Mouse (Mus musculus) limb, embryonic 10.5 days (tissue): Measurements from ENCODE around the gene Kcnj15. TPM values are rescaled to one million over a fixed set of nuclear protein-coding genes. Genes with fewer than 3 reads are reported as not detected.
A peak's percentile ranks its signal among the peaks of the same experiment; 100 is the strongest.

ENCODE experiments used
- DNase-seq: peaks from one replicate; pipeline ENCODE4 v3.0.0-alpha.2; 2017; ENCODE audit warnings: low spot score
- H3K27ac ChIP-seq: fragments of 300-500 bp; sonication (generic); 2 replicates; pipeline ENCODE4 v1.5.1; 2016; ENCODE audit warnings: mild to moderate bottlenecking
- H3K27me3 ChIP-seq: fragments of 300-500 bp; sonication (generic); 2 replicates; pipeline ENCODE4 v1.6.1; 2016; ENCODE audit warnings: low read depth, mild to moderate bottlenecking; ENCODE audit not compliant: poor library complexity, severe bottlenecking
- H3K36me3 ChIP-seq: fragments of 300-500 bp; sonication (generic); 2 replicates; pipeline ENCODE4 v1.6.1; 2016; ENCODE audit warnings: mild to moderate bottlenecking, moderate library complexity
- H3K4me1 ChIP-seq: fragments of 300-500 bp; sonication (generic); 2 replicates; pipeline ENCODE4 v1.6.1; 2016
- H3K4me3 ChIP-seq: fragments of 300-500 bp; sonication (generic); 2 replicates; pipeline ENCODE4 v1.5.1; 2016; ENCODE audit warnings: mild to moderate bottlenecking, moderate library complexity
- H3K9me3 ChIP-seq: fragments of 300-500 bp; sonication (generic); replicated peaks from 2 replicates; pipeline ENCODE4 v1.6.1; 2016; ENCODE audit warnings: mild to moderate bottlenecking
- WGBS: fragments of 180-500 bp; shearing (Covaris S2); methylation state at CpG from one replicate; pipeline ENCODE4 v1.1.7; 2016; 5-methylcytosine and 5-hydroxymethylcytosine counted together
- polyA plus RNA-seq: library from polyadenylated mRNA; unstranded; fragments of >200 nt; fragmentation: Nextera tagmentation; extraction: Ambion mirVana; gene quantifications from 2 replicates; pipeline ENCODE4 v1.2.1, GENCODE M21; 2016

The Kcnj15 gene
- polyA plus RNA-seq, 1 experiment from 2014 or later: 0.69 TPM

- H3K4me3 ChIP-seq: no peak overlapping the region
- 88% methylated on average over 12 of the region's 12 CpGs for WGBS
- DNase-seq: no peak
- no peaks in the 10 kb centered on the region for H3K9me3 ChIP-seq
- H3K27ac ChIP-seq: no peak overlapping the region
- 0 out of 2 replicates have a peak, but pooled peaks cover 2% of the 10 kb centered on the region for H3K4me1 ChIP-seq
- H3K27me3 ChIP-seq: no peaks in the 10 kb centered on the region
- H3K36me3 ChIP-seq: no peaks in the 10 kb centered on the region
These were observed 26.8 kb downstream of the Kcnj15 start for GRCm38 (mm10) chr16:95284085-95284727.

- H3K27ac ChIP-seq: no peak overlapping the region
- no peaks in the 10 kb centered on the region for H3K36me3 ChIP-seq
- H3K4me3 ChIP-seq: no peak overlapping the region
- H3K4me1 ChIP-seq: 0 out of 2 replicates have a peak, but pooled peaks cover 2% of the 10 kb centered on the region
- no peak for DNase-seq
- H3K27me3 ChIP-seq: no peaks in the 10 kb centered on the region
- no peaks in the 10 kb centered on the region for H3K9me3 ChIP-seq
- WGBS: 86% methylated on average over 4 of the region's 4 CpGs
These were observed 27.7 kb downstream of the Kcnj15 start for GRCm38 (mm10) chr16:95285043-95285442.

- 84% methylated on average over 4 of the region's 4 CpGs for WGBS
- H3K27ac ChIP-seq: no peak overlapping the region
- H3K4me1 ChIP-seq: 0 out of 2 replicates have a peak, but pooled peaks cover 2% of the 10 kb centered on the region
- H3K9me3 ChIP-seq: no peaks in the 10 kb centered on the region
- no peaks in the 10 kb centered on the region for H3K36me3 ChIP-seq
- no peaks in the 10 kb centered on the region for H3K27me3 ChIP-seq
- no peak for DNase-seq
- no peak overlapping the region for H3K4me3 ChIP-seq
These were observed 28.4 kb downstream of the Kcnj15 start for GRCm38 (mm10) chr16:95285767-95286166.

- no peaks in the 10 kb centered on the region for H3K36me3 ChIP-seq
- no peaks in the 10 kb centered on the region for H3K9me3 ChIP-seq
- H3K4me1 ChIP-seq: 0 out of 2 replicates have a peak, but pooled peaks cover 11% of the 10 kb centered on the region
- H3K4me3 ChIP-seq: no peak overlapping the region
- 93% methylated on average over 2 of the region's 2 CpGs for WGBS
- DNase-seq: no peak
- no peaks in the 10 kb centered on the region for H3K27me3 ChIP-seq
- H3K27ac ChIP-seq: no peak overlapping the region
These were observed 30.3 kb downstream of the Kcnj15 start for GRCm38 (mm10) chr16:95287656-95288055.

GRCm38 (mm10) chr16:95289375-95289774, 32.0 kb downstream of the Kcnj15 start:
- H3K36me3 ChIP-seq: no peaks in the 10 kb centered on the region
- H3K4me3 ChIP-seq: no peak overlapping the region
- no peak overlapping the region for H3K27ac ChIP-seq
- H3K27me3 ChIP-seq: no peaks in the 10 kb centered on the region
- WGBS: 79% methylated on average over 3 of the region's 3 CpGs
- H3K9me3 ChIP-seq: no peaks in the 10 kb centered on the region
- 0 out of 2 replicates have a peak, but pooled peaks cover 11% of the 10 kb centered on the region for H3K4me1 ChIP-seq
- DNase-seq: no peak

- Histone ChIP-seq H3K4me1 (0 out of 2 replicates have a peak, but pooled peaks cover 11% of the 10 kb centered on the region), H3K36me3 (no peaks in the 10 kb centered on the region), H3K27ac (peak overlapping the region; percentile 36; the same call in 1 of the 2 replicates), H3K9me3 (no peaks in the 10 kb centered on the region), H3K27me3 (no peaks in the 10 kb centered on the region), H3K4me3 (no peak overlapping the region)
- DNase-seq: no peak
- WGBS: 76% methylated on average over 10 of the region's 10 CpGs
These were observed 34.2 kb downstream of the Kcnj15 start for GRCm38 (mm10) chr16:95291450-95292101.

- no peaks in the 10 kb centered on the region for H3K27me3 ChIP-seq
- 0 out of 2 replicates have a peak, but pooled peaks cover 9% of the 10 kb centered on the region for H3K4me1 ChIP-seq
- WGBS: 85% methylated on average over 14 of the region's 14 CpGs
- no peak overlapping the region for H3K4me3 ChIP-seq
- no peak overlapping the region for H3K27ac ChIP-seq
- no peaks in the 10 kb centered on the region for H3K9me3 ChIP-seq
- no peak for DNase-seq
- H3K36me3 ChIP-seq: no peaks in the 10 kb centered on the region
These were observed 35.6 kb downstream of the Kcnj15 start for GRCm38 (mm10) chr16:95292843-95293505.

- Histone ChIP-seq H3K27ac (no peak overlapping the region), H3K27me3 (no peaks in the 10 kb centered on the region), H3K4me1 (no peaks in the 10 kb centered on the region), H3K4me3 (no peak overlapping the region), H3K9me3 (no peaks in the 10 kb centered on the region), H3K36me3 (no peaks in the 10 kb centered on the region)
- 76% methylated on average over 3 of the region's 3 CpGs for WGBS
- DNase-seq: no peak
These were observed 40.3 kb downstream of the Kcnj15 start for GRCm38 (mm10) chr16:95297651-95298050.

- Histone ChIP-seq H3K4me3 (no peak overlapping the region), H3K4me1 (no peaks in the 10 kb centered on the region), H3K27me3 (no peaks in the 10 kb centered on the region), H3K36me3 (no peaks in the 10 kb centered on the region), H3K27ac (no peak overlapping the region), H3K9me3 (no peaks in the 10 kb centered on the region)
- WGBS: 95% methylated on average over 3 of the region's 3 CpGs
- no peak for DNase-seq
These were observed 44.3 kb downstream of the Kcnj15 start for GRCm38 (mm10) chr16:95301667-95302066.

GRCm38 (mm10) chr16:95303676-95304075, 46.3 kb downstream of the Kcnj15 start:
- no peaks in the 10 kb centered on the region for H3K36me3 ChIP-seq
- no peak overlapping the region for H3K4me3 ChIP-seq
- no peaks in the 10 kb centered on the region for H3K27me3 ChIP-seq
- H3K4me1 ChIP-seq: no peaks in the 10 kb centered on the region
- WGBS: 73% methylated on average over 9 of the region's 9 CpGs
- H3K9me3 ChIP-seq: no peaks in the 10 kb centered on the region
- no peak for DNase-seq
- no peak overlapping the region for H3K27ac ChIP-seq

- no peak overlapping the region for H3K4me3 ChIP-seq
- H3K4me1 ChIP-seq: no peaks in the 10 kb centered on the region
- DNase-seq: no peak
- no peak overlapping the region for H3K27ac ChIP-seq
- no peaks in the 10 kb centered on the region for H3K27me3 ChIP-seq
- no peaks in the 10 kb centered on the region for H3K9me3 ChIP-seq
- 89% methylated on average over 3 of the region's 3 CpGs for WGBS
- H3K36me3 ChIP-seq: no peaks in the 10 kb centered on the region
These were observed 50.5 kb downstream of the Kcnj15 start for GRCm38 (mm10) chr16:95307823-95308360.

GRCm38 (mm10) chr16:95321945-95322625, 64.7 kb downstream of the Kcnj15 start:
- peak; percentile 58 for DNase-seq
- WGBS: 52% methylated on average over 9 of the region's 9 CpGs
- H3K4me3 ChIP-seq: no peak overlapping the region

More at GRCm38 (mm10) chr16:95321945-95322625, 64.7 kb downstream of the Kcnj15 start:
- Histone ChIP-seq H3K27ac (peak overlapping the region; percentile 39), H3K36me3 (no peaks in the 10 kb centered on the region), H3K27me3 (no peaks in the 10 kb centered on the region), H3K4me1 (peaks cover 25% of the 10 kb centered on the region), H3K9me3 (no peaks in the 10 kb centered on the region)
